Mouse (Mus musculus): ENCODE data around the gene Rap1a.

GRCm38 (mm10) chr3:105823609-105824008, 22.5 kb upstream of the Rap1a start:
- TF ChIP-seq TAL1 (conservative IDR thresholded peaks at IDR 0.05; ENCODE audit: low read depth, low read length) (no peak), CTCF (IDR thresholded peaks at IDR 0.05; ENCODE audit: low read depth, low read length) (no peak), GATA1 (IDR thresholded peaks at IDR 0.05; ENCODE audit: borderline replicate concordance, low read length) (no peak), POLR2AphosphoS5 (IDR thresholded peaks at IDR 0.05; ENCODE audit: insufficient replicate concordance, low read depth, low read length) (no peak), GATA2 (IDR thresholded peaks at IDR 0.05; ENCODE audit: borderline replicate concordance, low read depth, low read length) (no peak)
